In the genomic region with DNA sequence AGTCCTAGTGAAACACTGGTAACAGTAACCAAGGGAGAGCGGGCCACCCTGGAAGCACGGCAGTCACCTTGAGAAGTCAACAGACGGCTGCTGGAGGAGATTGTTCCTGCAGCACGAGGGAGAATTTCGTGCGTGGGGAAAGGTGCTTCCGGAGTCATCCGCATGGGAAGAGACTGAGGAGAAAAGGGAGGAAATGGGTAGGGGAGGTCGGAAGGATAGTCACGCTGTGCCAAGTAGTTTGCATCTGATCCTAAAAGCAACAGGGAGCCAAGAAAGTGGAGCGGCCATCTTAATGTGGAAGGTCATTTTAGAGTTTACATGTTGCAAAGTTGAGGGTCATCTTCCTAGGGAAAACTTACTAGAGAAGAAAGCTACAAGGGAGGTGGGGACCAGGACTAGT, we compare ENCODE assay signal across 25 mouse cellular contexts.
"Had no signal": no experiment of that assay in that cellular context is flagged by ENCODE, and none has a peak within 500 bp of the region (broad histone marks: within the 10 kb centered on the region; RNA-seq: fewer than 3 reads in every experiment).

No protein-coding gene starts in this region.

- H3K4me3 ChIP-seq: gastrocnemius, adult 2 months; heart, adult 2 months; heart, embryonic 10.5 days; heart, embryonic 12.5 days; hindbrain, embryonic 10.5 days; hindbrain, embryonic 12.5 days; intestine, embryonic 15.5 days; kidney, embryonic 15.5 days; limb, embryonic 10.5 days; limb, embryonic 12.5 days; liver, embryonic 13.5 days; liver, embryonic 15.5 days had no signal

- DNase-seq: gastrocnemius, adult 2 months; gastrocnemius, postnatal 10 days; gastrocnemius, postnatal 25 days; heart, adult 2 months; heart, postnatal 10 days; heart, postnatal 4 days; kidney, adult 18-20 months; kidney, adult 8-10 months; kidney, postnatal 14 days; kidney, postnatal 36 days; layer of hippocampus, adult 9-11 months; layer of hippocampus, postnatal 36 days; liver; liver, embryonic 13.5 days had no signal

- H3K27ac ChIP-seq: gastrocnemius, adult 2 months; heart, adult 2 months; heart, embryonic 10.5 days; hindbrain, embryonic 10.5 days; hindbrain, embryonic 12.5 days; hindbrain, embryonic 14.5 days; intestine, embryonic 15.5 days; kidney, embryonic 15.5 days; kidney, postnatal 0 days; limb, embryonic 10.5 days; limb, embryonic 12.5 days; liver, embryonic 13.5 days; liver, embryonic 15.5 days had no signal

- H3K27me3 ChIP-seq: heart, embryonic 12.5 days; hindbrain, embryonic 12.5 days; intestine, embryonic 15.5 days; kidney, embryonic 15.5 days; limb, embryonic 12.5 days; liver, embryonic 13.5 days; liver, embryonic 15.5 days had no signal

- H3K4me1 ChIP-seq: heart, embryonic 10.5 days; heart, embryonic 12.5 days; hindbrain, embryonic 12.5 days; intestine, embryonic 15.5 days; kidney, embryonic 15.5 days; limb, embryonic 10.5 days; liver, embryonic 13.5 days; liver, embryonic 15.5 days had no signal

- H3K9me3 ChIP-seq: heart, embryonic 10.5 days; heart, embryonic 12.5 days; hindbrain, embryonic 10.5 days; hindbrain, embryonic 12.5 days; intestine, embryonic 15.5 days; kidney, embryonic 15.5 days; limb, embryonic 10.5 days; limb, embryonic 12.5 days; liver, embryonic 13.5 days; liver, embryonic 15.5 days had no signal

- H3K9ac ChIP-seq: heart, embryonic 12.5 days; hindbrain, embryonic 12.5 days; hindbrain, embryonic 14.5 days; intestine, embryonic 15.5 days; kidney, embryonic 15.5 days; limb, embryonic 12.5 days; liver, embryonic 13.5 days; liver, embryonic 15.5 days had no signal

- H3K36me3 ChIP-seq: heart, embryonic 12.5 days; hindbrain, embryonic 10.5 days; hindbrain, embryonic 12.5 days; intestine, embryonic 15.5 days; kidney, embryonic 15.5 days; limb, embryonic 10.5 days; limb, embryonic 12.5 days; liver, embryonic 13.5 days; liver, embryonic 15.5 days had no signal
